Mouse (Mus musculus): ENCODE data around the gene Klhl5. TPM values are rescaled to one million over a fixed set of nuclear protein-coding genes. Genes with fewer than 3 reads are reported as not detected.

Klhl5 gene
- polyA plus RNA-seq, 1 experiment: 36.0 TPM

GRCm38 (mm10) chr5:65073247-65073646 lies 34.1 kb upstream of the Klhl5 start:
- Histone ChIP-seq H3K27ac (ENCODE audit: insufficient read depth, low read length) (no peak overlapping the region), H3K27me3 (ENCODE audit: control insufficient read depth, insufficient read depth, low read length) (no peaks in the 10 kb centered on the region), H3K4me3 (replicated peaks; ENCODE audit: insufficient read depth, low read depth, low read length) (no peak overlapping the region), H3K4me1 (ENCODE audit: control insufficient read depth, insufficient read depth, low read length) (no peaks in the 10 kb centered on the region; the same call in 1 of the 2 replicates)
- DNase-seq: no peak
- WGBS: 78% methylated on average over 4 of the region's 4 CpGs
- TF ChIP-seq POLR2A (IDR thresholded peaks at IDR 0.05; ENCODE audit: borderline replicate concordance, insufficient read depth, low read length) (no peak), CTCF (IDR thresholded peaks at IDR 0.05; ENCODE audit: borderline replicate concordance, insufficient read depth, low read depth, low read length) (no peak)

DNA sequence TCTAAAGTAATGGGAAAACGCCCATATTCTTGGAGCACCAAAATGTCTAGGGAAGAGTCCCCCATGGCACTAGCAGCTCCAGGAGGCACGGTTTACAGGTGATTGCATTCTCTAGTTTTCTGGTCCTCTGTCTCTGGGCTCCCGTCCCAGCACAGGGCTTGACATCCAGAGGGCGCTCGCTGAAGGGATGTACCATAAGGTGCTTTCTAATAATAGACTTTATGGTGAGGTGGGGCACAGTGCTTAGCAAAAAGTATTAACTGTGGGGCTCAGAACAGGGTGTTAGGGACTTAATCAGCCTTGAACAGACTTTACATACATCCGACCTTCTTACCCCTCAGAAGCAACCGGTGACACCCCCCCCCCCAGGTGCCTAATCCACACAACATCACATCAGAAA lies 32.6 kb upstream of the Klhl5 start:
- H3K27ac ChIP-seq (ENCODE audit: insufficient read depth, low read length): no peak overlapping the region
- TF ChIP-seq CTCF (IDR thresholded peaks at IDR 0.05; ENCODE audit: borderline replicate concordance, insufficient read depth, low read depth, low read length) (peak; percentile 51; the same call in 1 of the 2 replicates), POLR2A (IDR thresholded peaks at IDR 0.05; ENCODE audit: borderline replicate concordance, insufficient read depth, low read length) (no peak)
- no peak overlapping the region for H3K4me3 ChIP-seq (replicated peaks; ENCODE audit: insufficient read depth, low read depth, low read length)
- 35% methylated on average over 7 of the region's 7 CpGs for WGBS
- H3K27me3 ChIP-seq (ENCODE audit: control insufficient read depth, insufficient read depth, low read length): no peaks in the 10 kb centered on the region
- DNase-seq: peak; percentile 61 to 64
- H3K4me1 ChIP-seq (ENCODE audit: control insufficient read depth, insufficient read depth, low read length): no peaks in the 10 kb centered on the region; the same call in 1 of the 2 replicates

- TF ChIP-seq POLR2A (IDR thresholded peaks at IDR 0.05; ENCODE audit: borderline replicate concordance, insufficient read depth, low read length) (no peak), CTCF (IDR thresholded peaks at IDR 0.05; ENCODE audit: borderline replicate concordance, insufficient read depth, low read depth, low read length) (no peak)
- Histone ChIP-seq H3K4me1 (ENCODE audit: control insufficient read depth, insufficient read depth, low read length) (no peaks in the 10 kb centered on the region; the same call in 1 of the 2 replicates), H3K27ac (ENCODE audit: insufficient read depth, low read length) (no peak overlapping the region), H3K27me3 (ENCODE audit: control insufficient read depth, insufficient read depth, low read length) (no peaks in the 10 kb centered on the region), H3K4me3 (replicated peaks; ENCODE audit: insufficient read depth, low read depth, low read length) (no peak overlapping the region)
- 86% methylated on average over 2 of the region's 2 CpGs for WGBS
- no peak for DNase-seq
These were observed 31.3 kb upstream of the Klhl5 start for GRCm38 (mm10) chr5:65076087-65076486.

DNA sequence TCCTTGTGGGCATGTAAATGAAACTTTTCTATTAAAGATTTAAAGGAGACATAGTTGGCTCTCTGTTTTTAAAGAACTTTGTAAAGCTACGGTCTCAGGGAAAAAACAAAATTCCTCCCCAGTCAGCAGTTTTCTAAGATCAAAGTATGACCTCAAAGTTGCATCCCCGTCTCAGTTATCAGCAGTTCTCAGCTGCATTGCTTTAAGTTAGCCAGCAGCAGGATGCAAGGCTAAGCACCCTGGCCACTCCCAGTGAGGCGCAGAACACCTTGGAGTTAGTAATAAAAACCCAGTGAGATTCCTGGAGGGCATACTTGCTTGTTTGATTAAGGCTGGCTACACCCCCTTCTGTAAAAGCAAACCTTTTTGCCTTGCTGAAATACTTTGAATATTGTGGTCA lies 30.6 kb upstream of the Klhl5 start:
- WGBS: 88% methylated on average over 3 of the region's 3 CpGs
- Histone ChIP-seq H3K27me3 (ENCODE audit: control insufficient read depth, insufficient read depth, low read length) (no peaks in the 10 kb centered on the region), H3K27ac (ENCODE audit: insufficient read depth, low read length) (no peak overlapping the region), H3K4me1 (ENCODE audit: control insufficient read depth, insufficient read depth, low read length) (no peaks in the 10 kb centered on the region; the same call in 1 of the 2 replicates), H3K4me3 (replicated peaks; ENCODE audit: insufficient read depth, low read depth, low read length) (no peak overlapping the region)
- TF ChIP-seq CTCF (IDR thresholded peaks at IDR 0.05; ENCODE audit: borderline replicate concordance, insufficient read depth, low read depth, low read length) (no peak), POLR2A (IDR thresholded peaks at IDR 0.05; ENCODE audit: borderline replicate concordance, insufficient read depth, low read length) (no peak)
- DNase-seq: no peak

- Histone ChIP-seq H3K27ac (ENCODE audit: insufficient read depth, low read length) (no peak overlapping the region), H3K27me3 (ENCODE audit: control insufficient read depth, insufficient read depth, low read length) (no peaks in the 10 kb centered on the region), H3K4me1 (ENCODE audit: control insufficient read depth, insufficient read depth, low read length) (no peaks in the 10 kb centered on the region), H3K4me3 (replicated peaks; ENCODE audit: insufficient read depth, low read depth, low read length) (no peak overlapping the region)
- DNase-seq: no peak
- 97% methylated on average over 4 of the region's 4 CpGs for WGBS
- no peak for TF ChIP-seq CTCF (IDR thresholded peaks at IDR 0.05; ENCODE audit: borderline replicate concordance, insufficient read depth, low read depth, low read length)
- no peak for TF ChIP-seq POLR2A (IDR thresholded peaks at IDR 0.05; ENCODE audit: borderline replicate concordance, insufficient read depth, low read length)
These were observed 29.3 kb upstream of the Klhl5 start for GRCm38 (mm10) chr5:65078081-65078480.

DNA sequence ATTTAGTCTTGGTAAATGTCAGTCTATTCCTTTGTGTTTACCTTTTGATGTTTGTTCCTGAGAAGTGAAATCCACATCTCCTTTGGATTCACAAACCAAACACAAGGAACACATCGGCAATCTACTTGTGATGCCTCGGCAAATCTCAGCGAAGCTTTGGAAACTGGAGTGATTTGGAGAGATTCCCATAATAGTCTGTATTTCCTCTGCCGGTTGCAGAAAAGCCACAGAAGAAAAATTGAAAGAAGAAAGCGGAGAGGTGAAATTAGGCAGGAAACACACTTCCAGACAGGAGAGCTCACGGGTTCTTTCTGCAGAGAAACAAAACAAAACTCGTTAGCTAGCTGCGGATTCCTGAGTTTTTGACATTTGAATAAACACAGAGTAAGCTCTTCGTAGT lies 27.5 kb upstream of the Klhl5 start:
- TF ChIP-seq POLR2A (IDR thresholded peaks at IDR 0.05; ENCODE audit: borderline replicate concordance, insufficient read depth, low read length) (no peak), CTCF (IDR thresholded peaks at IDR 0.05; ENCODE audit: borderline replicate concordance, insufficient read depth, low read depth, low read length) (no peak)
- Histone ChIP-seq H3K27me3 (ENCODE audit: control insufficient read depth, insufficient read depth, low read length) (no peaks in the 10 kb centered on the region), H3K27ac (ENCODE audit: insufficient read depth, low read length) (no peak overlapping the region), H3K4me1 (ENCODE audit: control insufficient read depth, insufficient read depth, low read length) (no peaks in the 10 kb centered on the region), H3K4me3 (replicated peaks; ENCODE audit: insufficient read depth, low read depth, low read length) (no peak overlapping the region)
- DNase-seq: peak in 1 of 2 experiments; percentile 13
- 75% methylated on average over 9 of the region's 9 CpGs for WGBS

DNA sequence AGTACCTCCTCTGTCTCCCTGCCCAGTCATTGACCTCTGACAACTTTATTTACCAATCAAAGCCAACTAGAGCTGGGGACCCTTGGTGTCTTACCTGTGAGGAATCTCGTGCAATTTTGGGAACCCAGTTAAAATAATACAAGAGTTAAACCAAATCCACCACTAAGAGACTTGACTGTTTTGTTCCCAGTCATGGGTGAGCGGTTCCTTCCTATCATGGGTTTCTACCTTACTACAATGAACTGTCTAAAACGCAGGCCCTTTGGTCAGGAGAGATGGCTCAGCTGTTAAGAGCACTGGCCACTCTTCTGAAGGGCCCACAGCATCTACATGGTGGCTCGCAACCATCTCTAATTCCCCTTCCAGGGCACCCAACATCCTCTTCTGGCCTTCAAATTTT lies 25.5 kb upstream of the Klhl5 start:
- TF ChIP-seq POLR2A (IDR thresholded peaks at IDR 0.05; ENCODE audit: borderline replicate concordance, insufficient read depth, low read length): no peak
- 80% methylated on average over 4 of the region's 4 CpGs for WGBS
- H3K4me1 ChIP-seq (ENCODE audit: control insufficient read depth, insufficient read depth, low read length): no peaks in the 10 kb centered on the region
- DNase-seq: no peak
- no peak overlapping the region for H3K27ac ChIP-seq (ENCODE audit: insufficient read depth, low read length)
- H3K4me3 ChIP-seq (replicated peaks; ENCODE audit: insufficient read depth, low read depth, low read length): no peak overlapping the region
- H3K27me3 ChIP-seq (ENCODE audit: control insufficient read depth, insufficient read depth, low read length): no peaks in the 10 kb centered on the region

- Histone ChIP-seq H3K27me3 (ENCODE audit: control insufficient read depth, insufficient read depth, low read length) (no peaks in the 10 kb centered on the region), H3K4me1 (ENCODE audit: control insufficient read depth, insufficient read depth, low read length) (no peaks in the 10 kb centered on the region), H3K27ac (ENCODE audit: insufficient read depth, low read length) (no peak overlapping the region), H3K4me3 (replicated peaks; ENCODE audit: insufficient read depth, low read depth, low read length) (no peak overlapping the region)
- TF ChIP-seq CTCF (IDR thresholded peaks at IDR 0.05; ENCODE audit: borderline replicate concordance, insufficient read depth, low read depth, low read length) (no peak), POLR2A (IDR thresholded peaks at IDR 0.05; ENCODE audit: borderline replicate concordance, insufficient read depth, low read length) (no peak)
- 68% methylated on average over 6 of the region's 6 CpGs for WGBS
- peak in 1 of 2 experiments; percentile 21 for DNase-seq
These were observed 20.8 kb upstream of the Klhl5 start for GRCm38 (mm10) chr5:65086522-65086921.

Measured in cerebellum, adult 2 months (tissue).